Mouse (Mus musculus) forebrain, postnatal 0 days (tissue): Measurements from ENCODE around the gene Mrps5. TPM values are rescaled to one million over a fixed set of nuclear protein-coding genes. Genes with fewer than 3 reads are reported as not detected.

Source experiments
- ATAC-seq: fragments of 200-750 bp; cut with Nextera tagmentation; 2 replicates; pipeline ENCODE4 v1.8.0; 2017; ENCODE audit warnings: mild to moderate bottlenecking, moderate library complexity
- DNase-seq: peaks from one replicate; pipeline ENCODE4 v3.0.0-alpha.2; 2015
- H3K27ac ChIP-seq: fragments of 300-500 bp; sonication (generic); 2 replicates; pipeline ENCODE4 v1.5.1; 2014; ENCODE audit warnings: low read depth, mild to moderate bottlenecking, antibody characterized with exemption, low read length, moderate library complexity, mixed read lengths
- H3K27me3 ChIP-seq: fragments of 300-500 bp; sonication (generic); 2 replicates; pipeline ENCODE4 v1.6.1; 2014; ENCODE audit warnings: mild to moderate bottlenecking, low read length, mixed read lengths; ENCODE audit not compliant: insufficient read depth
- H3K36me3 ChIP-seq: fragments of 300-500 bp; sonication (generic); 2 replicates; pipeline ENCODE4 v1.6.1; 2014; ENCODE audit warnings: mild to moderate bottlenecking, moderate library complexity; ENCODE audit not compliant: insufficient read depth
- H3K4me1 ChIP-seq: fragments of 300-500 bp; sonication (generic); 2 replicates; pipeline ENCODE4 v1.6.1; 2014; ENCODE audit warnings: antibody characterized with exemption; ENCODE audit not compliant: insufficient read depth
- H3K4me2 ChIP-seq: fragments of 300-500 bp; sonication (generic); 2 replicates; pipeline ENCODE4 v1.6.1; 2014; ENCODE audit warnings: low read depth, mild to moderate bottlenecking, moderate library complexity
- H3K4me3 ChIP-seq: fragments of 300-500 bp; sonication (generic); 2 replicates; pipeline ENCODE4 v1.5.1; 2014; ENCODE audit warnings: low read depth, low read length, mixed read lengths
- H3K9ac ChIP-seq: fragments of 300-500 bp; sonication (generic); 2 replicates; pipeline ENCODE4 v1.6.1; 2014; ENCODE audit warnings: mild to moderate bottlenecking
- H3K9me3 ChIP-seq: fragments of 300-500 bp; sonication (generic); 2 replicates; pipeline ENCODE4 v1.6.1; 2016; ENCODE audit warnings: low read length
- CTCF ChIP-seq: sonication (generic); IDR thresholded peaks from 2 replicates; pipeline ENCODE4 v1.5.1; 2016; ENCODE audit warnings: antibody characterized with exemption, control low read depth, low read depth
- whole genome bisulfite sequencing: fragments of 180-500 bp; shearing (Covaris S2); extraction: QIAGEN DNeasy Blood & Tissue Kit; methylation state at CpG from one replicate; pipeline ENCODE4 v1.1.7; 2014; 5-methylcytosine and 5-hydroxymethylcytosine counted together
- polyA plus RNA-seq: library from polyadenylated mRNA; unstranded; fragments of >200 nt; fragmentation: Nextera tagmentation; extraction: Ambion mirVana; gene quantifications from 2 replicates; pipeline ENCODE4 v1.2.1, GENCODE M21; 2015
- total RNA-seq: library from RNA; depleted of rRNA; stranded (reverse); fragments of >200 nt; gene quantifications from 2 replicates; pipeline ENCODE4 v1.2.3, GENCODE M21; 2014

Mrps5 gene
- total and polyA plus RNA-seq, 2 experiments from 2014 or later, result 85.2 to 142 TPM

DNA sequence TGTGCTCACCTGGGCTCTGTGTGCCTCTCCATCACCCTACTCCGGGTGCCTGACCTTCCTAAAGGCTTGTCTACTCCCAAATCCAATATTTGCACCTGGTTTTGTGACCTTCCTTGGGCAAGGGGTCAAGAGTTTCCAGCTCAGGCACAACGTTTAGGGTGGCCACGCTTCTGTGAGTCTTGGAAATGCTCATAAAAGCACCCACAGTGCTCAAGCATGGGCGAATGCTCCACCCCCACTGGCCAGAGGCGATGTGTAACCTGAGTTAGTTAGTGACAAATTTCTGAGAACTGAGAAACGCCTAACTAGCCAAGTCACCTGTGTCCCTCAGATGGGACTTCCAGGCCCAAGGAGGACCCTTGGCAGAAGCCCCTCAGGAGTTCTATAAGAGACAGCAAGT is 48.6 kb downstream of the Mrps5 start:
- Histone ChIP-seq H3K36me3 (no peaks in the 10 kb centered on the region), H3K4me3 (no peak overlapping the region), H3K4me1 (no peaks in the 10 kb centered on the region), H3K27ac (no peak overlapping the region), H3K9me3 (no peaks in the 10 kb centered on the region), H3K9ac (no peak overlapping the region), H3K4me2 (no peak overlapping the region), H3K27me3 (no peaks in the 10 kb centered on the region)
- no peak for DNase-seq
- WGBS, result 80% methylated on average over 6 of the region's 6 CpGs
- ATAC-seq, result no peak
- no peak for TF ChIP-seq CTCF

DNA sequence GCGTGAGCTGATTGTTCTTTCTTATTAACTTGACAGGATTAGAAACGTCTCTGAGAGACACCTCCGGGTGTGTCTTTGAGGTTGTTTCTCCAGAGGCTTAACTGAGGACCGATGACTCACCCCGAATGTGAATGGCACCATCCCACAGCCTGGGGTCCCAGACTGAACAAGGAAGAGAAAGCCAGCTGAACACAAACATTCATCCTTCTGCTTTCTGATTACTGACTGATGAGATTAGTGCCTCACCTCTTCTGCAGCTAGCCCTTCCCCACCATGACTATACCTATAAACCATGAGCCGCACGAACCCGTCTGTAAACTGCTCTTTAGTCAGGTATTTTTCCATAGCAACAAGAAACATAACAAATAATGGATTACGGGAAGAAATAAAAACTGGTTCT is 52.0 kb downstream of the Mrps5 start:
- Histone ChIP-seq H3K36me3 (no peaks in the 10 kb centered on the region), H3K27ac (no peak overlapping the region), H3K4me2 (no peak overlapping the region), H3K27me3 (no peaks in the 10 kb centered on the region), H3K4me3 (no peak overlapping the region), H3K9me3 (no peaks in the 10 kb centered on the region), H3K4me1 (no peaks in the 10 kb centered on the region), H3K9ac (no peak overlapping the region)
- TF ChIP-seq CTCF, result no peak
- DNase-seq (no peak), ATAC-seq (no peak)
- WGBS, result 55% methylated on average over 9 of the region's 9 CpGs

DNA sequence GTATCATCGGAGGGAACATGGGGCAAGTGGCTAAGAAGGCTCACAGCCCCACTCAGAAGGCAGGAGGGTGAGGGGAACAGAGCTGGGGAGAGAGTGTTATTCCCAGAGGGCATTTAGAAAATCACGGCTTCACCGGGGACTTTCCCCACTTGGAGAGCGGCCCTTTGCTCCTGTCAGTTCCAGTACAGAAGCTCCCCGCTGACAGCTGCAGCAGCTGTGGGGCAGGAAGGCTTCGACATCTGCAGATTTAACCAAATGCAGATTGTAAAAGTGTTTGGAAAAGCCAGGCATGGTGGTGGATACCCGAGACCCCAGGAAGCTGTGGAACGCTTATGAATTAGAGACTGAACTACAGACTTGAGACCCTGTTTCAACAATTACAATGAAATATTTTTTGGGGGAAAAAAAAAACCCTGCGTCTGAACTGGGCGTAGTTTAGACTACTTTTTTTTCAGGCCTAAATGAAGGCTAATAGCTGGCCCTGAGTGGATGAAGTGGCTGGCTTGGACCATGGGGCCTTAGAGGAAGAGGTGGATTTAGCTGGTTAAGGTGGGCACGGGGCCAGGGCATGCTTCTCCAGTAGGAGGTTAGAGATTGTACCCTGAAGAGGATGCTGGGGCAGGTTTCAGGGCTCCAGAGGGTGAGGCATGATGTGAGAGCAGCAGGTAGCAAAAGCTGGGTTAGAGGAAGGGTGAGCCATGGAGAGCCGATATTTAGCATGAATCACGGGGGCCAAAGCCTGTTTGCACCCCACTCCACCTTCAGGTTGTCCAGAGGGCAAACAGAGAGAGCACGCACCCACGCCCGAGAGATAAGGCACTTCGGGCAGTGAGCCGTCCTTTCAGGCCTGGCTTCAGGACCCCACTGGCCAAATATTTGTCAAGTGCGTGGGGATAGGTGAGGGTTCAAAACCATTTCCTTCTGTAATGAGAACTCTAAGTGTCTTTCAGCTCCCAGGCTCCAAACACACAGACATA is 57.0 kb downstream of the Mrps5 start:
- Histone ChIP-seq H3K9me3 (no peaks in the 10 kb centered on the region), H3K27me3 (no peaks in the 10 kb centered on the region), H3K4me2 (no peak overlapping the region), H3K27ac (no peak overlapping the region), H3K9ac (no peak overlapping the region), H3K4me1 (no peaks in the 10 kb centered on the region), H3K36me3 (no peaks in the 10 kb centered on the region), H3K4me3 (no peak overlapping the region)
- WGBS, result 75% methylated on average over 19 of the region's 19 CpGs
- ATAC-seq, result no peak
- no peak for DNase-seq
- TF ChIP-seq CTCF, result no peak

DNA sequence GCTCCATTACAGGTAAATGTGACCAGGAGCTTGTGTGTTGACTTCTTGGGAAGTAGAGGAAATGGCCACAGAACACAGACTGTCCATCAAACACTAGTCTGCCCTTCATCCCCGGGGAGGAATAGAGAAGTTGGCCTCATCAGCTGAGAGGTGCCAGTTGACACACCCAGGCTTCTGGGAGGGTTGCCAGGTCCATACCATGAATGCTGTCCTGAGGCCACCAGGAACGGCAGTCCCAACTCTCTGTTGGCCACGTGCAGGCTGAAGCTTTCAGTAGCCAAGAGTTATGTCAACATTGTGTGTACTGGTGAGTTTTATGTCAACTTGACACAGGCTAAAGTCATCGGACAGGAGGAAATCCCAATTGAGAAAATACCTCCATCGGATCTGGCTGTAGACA is 59.9 kb downstream of the Mrps5 start:
- 68% methylated on average over 5 of the region's 5 CpGs for WGBS
- Histone ChIP-seq H3K4me3 (no peak overlapping the region), H3K4me2 (no peak overlapping the region), H3K9me3 (no peaks in the 10 kb centered on the region), H3K36me3 (no peaks in the 10 kb centered on the region), H3K4me1 (no peaks in the 10 kb centered on the region), H3K27ac (no peak overlapping the region), H3K27me3 (no peaks in the 10 kb centered on the region), H3K9ac (no peak overlapping the region)
- no peak for ATAC-seq
- DNase-seq, result no peak
- TF ChIP-seq CTCF, result no peak

DNA sequence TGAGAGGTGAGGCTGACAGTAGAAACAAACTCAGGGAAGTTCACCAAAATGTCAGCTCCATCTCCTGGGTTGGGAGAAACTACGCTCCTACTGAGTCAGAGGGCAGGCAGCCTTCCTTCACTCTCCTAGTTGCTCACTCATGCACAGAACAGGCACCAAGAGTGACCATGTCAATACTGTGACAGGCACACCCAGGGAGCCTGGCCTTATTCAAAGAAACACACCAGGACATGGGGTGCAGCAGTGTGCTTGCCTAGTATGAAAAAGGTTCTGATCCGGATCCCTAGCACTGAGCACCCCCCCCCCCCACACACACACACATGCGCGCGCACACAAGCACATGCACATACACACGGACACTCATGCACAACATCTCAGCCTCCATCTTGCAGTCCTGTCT is 61.1 kb downstream of the Mrps5 start:
- no peak for TF ChIP-seq CTCF
- Histone ChIP-seq H3K27ac (no peak overlapping the region), H3K4me1 (no peaks in the 10 kb centered on the region), H3K9me3 (no peaks in the 10 kb centered on the region), H3K27me3 (no peaks in the 10 kb centered on the region), H3K4me2 (no peak overlapping the region), H3K36me3 (no peaks in the 10 kb centered on the region), H3K9ac (no peak overlapping the region), H3K4me3 (no peak overlapping the region)
- DNase-seq (no peak), ATAC-seq (no peak)
- 88% methylated on average over 6 of the region's 6 CpGs for WGBS

DNA sequence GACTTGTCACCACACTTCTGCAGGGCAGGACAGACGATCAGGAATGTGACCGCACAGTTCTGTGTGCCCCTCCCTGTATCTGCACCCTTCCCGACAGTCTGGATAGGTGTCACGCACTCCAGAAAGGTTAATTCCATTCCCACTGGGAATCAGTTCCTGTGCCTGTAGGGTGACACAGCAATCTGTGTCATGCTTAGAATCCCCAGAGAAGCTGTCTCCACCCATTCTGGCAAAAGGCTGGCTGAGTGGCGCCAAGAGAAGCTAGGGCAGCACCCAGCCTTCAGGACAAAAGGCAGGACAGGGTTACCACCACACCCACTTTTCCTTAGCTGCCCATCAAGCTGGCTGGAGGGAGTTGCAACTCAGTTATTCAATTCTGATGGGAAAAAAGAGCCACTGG is 62.9 kb downstream of the Mrps5 start:
- WGBS, result 73% methylated on average over 5 of the region's 5 CpGs
- no peak overlapping the region for H3K4me3 ChIP-seq
- DNase-seq (no peak), ATAC-seq (no peak)
- no peaks in the 10 kb centered on the region for H3K4me1 ChIP-seq
- no peaks in the 10 kb centered on the region for H3K36me3 ChIP-seq
- H3K27ac ChIP-seq, result no peak overlapping the region
- no peak overlapping the region for H3K4me2 ChIP-seq
- no peak for TF ChIP-seq CTCF
- H3K9ac ChIP-seq, result no peak overlapping the region
- H3K9me3 ChIP-seq, result no peaks in the 10 kb centered on the region
- peaks cover 3% of the 10 kb centered on the region; the same call in 1 of the 2 replicates for H3K27me3 ChIP-seq

DNA sequence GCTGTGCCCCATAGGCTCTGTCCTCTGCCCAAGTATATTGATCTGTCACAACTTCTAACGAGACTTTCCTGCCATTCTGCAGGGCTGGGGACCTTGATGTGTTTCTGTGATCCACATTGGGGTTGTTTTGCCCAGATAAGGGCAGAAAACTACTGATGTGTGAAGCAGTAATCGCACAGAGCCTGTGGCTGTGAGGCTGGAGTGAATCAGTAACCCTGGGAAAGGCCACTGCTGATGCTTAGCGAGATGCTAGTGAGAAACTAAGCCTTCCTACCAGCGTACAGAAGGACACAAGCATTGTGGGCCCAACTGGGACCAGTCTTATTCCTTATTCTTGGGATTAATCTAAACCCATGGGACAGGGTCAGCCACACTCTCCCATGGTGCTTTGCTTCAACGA is 64.6 kb downstream of the Mrps5 start:
- 72% methylated on average over 5 of the region's 5 CpGs for WGBS

More for the DNA sequence above, 64.6 kb downstream of the Mrps5 start:
- Histone ChIP-seq H3K9ac (no peak overlapping the region), H3K4me3 (no peak overlapping the region), H3K4me2 (no peak overlapping the region), H3K36me3 (no peaks in the 10 kb centered on the region), H3K9me3 (no peaks in the 10 kb centered on the region), H3K27me3 (peaks cover 19% of the 10 kb centered on the region), H3K4me1 (no peaks in the 10 kb centered on the region), H3K27ac (no peak overlapping the region)
- TF ChIP-seq CTCF, result no peak
- DNase-seq (no peak), ATAC-seq (no peak)
